In genomic region chr6:137588481-137589244, GRCm38 (mm10) we compare ENCODE assay signal across 16 mouse cellular contexts.
DNase-seq lines count a peak whose midpoint lies in the region; ATAC-seq and TF ChIP-seq lines count a peak whose summit lies in the region.
"Had no signal": no experiment of that assay in that cellular context is flagged by ENCODE, and none has a peak within 500 bp of the region (broad histone marks: within the 10 kb centered on the region; RNA-seq: fewer than 3 reads in every experiment).

No protein-coding gene starts in this region.

- DNase-seq in kidney, adult 18-20 months: no peak
- DNase-seq in frontal cortex, postnatal 14 days (ENCODE audit: low spot score in 2 of 2): peak; percentile 16 to 35
- DNase-seq in layer of hippocampus, adult 8-10 months (ENCODE audit: low spot score in 2 of 2): peak; percentile 29 to 45
- peak; percentile 74 to 76 for DNase-seq in right cerebral cortex, adult 2 months (ENCODE audit: low spot score in 2 of 2)
- no peak for DNase-seq in liver
- DNase-seq in lung, postnatal 0 days (ENCODE audit: low spot score): no peak
- no peak for DNase-seq in urinary bladder, adult 2 months (ENCODE audit: low spot score)
- DNase-seq: cerebellum, adult 18-20 months; heart, adult 2 months; liver, embryonic 13.5 days; lung, postnatal 10 days had no signal

- H3K4me2 ChIP-seq in kidney, embryonic 15.5 days: no peak overlapping the region
- no peak overlapping the region for H3K4me2 ChIP-seq in lung, postnatal 0 days (replicated peaks; ENCODE audit: low read depth, low read length)
- H3K4me2 ChIP-seq: hindbrain, embryonic 12.5 days; intestine, embryonic 15.5 days; liver, embryonic 13.5 days; neural tube, embryonic 15.5 days had no signal

- TF ChIP-seq CTCF in lung, postnatal 0 days (IDR thresholded peaks at IDR 0.05): no peak

- no peak overlapping the region for H3K9ac ChIP-seq in kidney, embryonic 15.5 days
- H3K9ac ChIP-seq in lung, postnatal 0 days (replicated peaks; ENCODE audit: low read depth): no peak overlapping the region
- H3K9ac ChIP-seq: hindbrain, embryonic 12.5 days; intestine, embryonic 15.5 days; liver, embryonic 13.5 days; neural tube, embryonic 15.5 days had no signal

- peak overlapping the region; percentile 52 for H3K27ac ChIP-seq in kidney, embryonic 15.5 days
- no peak overlapping the region for H3K27ac ChIP-seq in lung, postnatal 0 days (ENCODE audit: low read length)
- H3K27ac ChIP-seq: heart, adult 2 months; hindbrain, embryonic 12.5 days; intestine, embryonic 15.5 days; limb, embryonic 10.5 days; liver, embryonic 13.5 days; neural tube, embryonic 15.5 days had no signal

- no peaks in the 10 kb centered on the region for H3K27me3 ChIP-seq in kidney, embryonic 15.5 days
- H3K27me3 ChIP-seq in lung, postnatal 0 days (replicated peaks; ENCODE audit: insufficient read depth, low read length): no peaks in the 10 kb centered on the region
- H3K27me3 ChIP-seq: hindbrain, embryonic 12.5 days; intestine, embryonic 15.5 days; liver, embryonic 13.5 days; neural tube, embryonic 15.5 days had no signal

- no peaks in the 10 kb centered on the region for H3K36me3 ChIP-seq in kidney, embryonic 15.5 days
- no peaks in the 10 kb centered on the region for H3K36me3 ChIP-seq in lung, postnatal 0 days (ENCODE audit: insufficient read depth, low read length)
- H3K36me3 ChIP-seq: hindbrain, embryonic 12.5 days; intestine, embryonic 15.5 days; limb, embryonic 10.5 days; liver, embryonic 13.5 days; neural tube, embryonic 15.5 days had no signal

- no peaks in the 10 kb centered on the region for H3K9me3 ChIP-seq in kidney, embryonic 15.5 days (replicated peaks)
- no peaks in the 10 kb centered on the region for H3K9me3 ChIP-seq in lung, postnatal 0 days (ENCODE audit: low read length)
- H3K9me3 ChIP-seq: hindbrain, embryonic 12.5 days; intestine, embryonic 15.5 days; limb, embryonic 10.5 days; liver, embryonic 13.5 days; neural tube, embryonic 15.5 days had no signal

- 74% methylated on average over 10 of the region's 10 CpGs for WGBS in kidney, embryonic 15.5 days
- 76% methylated on average over 10 of the region's 10 CpGs for WGBS in lung, postnatal 0 days

- TF ChIP-seq EP300 in lung, postnatal 0 days (IDR thresholded peaks at IDR 0.05): no peak

- no peak overlapping the region for H3K4me3 ChIP-seq in kidney, embryonic 15.5 days (replicated peaks)
- H3K4me3 ChIP-seq in lung, postnatal 0 days (ENCODE audit: low read depth, low read length): no peak overlapping the region
- H3K4me3 ChIP-seq: heart, adult 2 months; hindbrain, embryonic 12.5 days; intestine, embryonic 15.5 days; limb, embryonic 10.5 days; liver, embryonic 13.5 days; neural tube, embryonic 15.5 days had no signal

- peak; percentile 55 for ATAC-seq in kidney, embryonic 15.5 days (replicated peaks; ENCODE audit: low FRiP score)
- no peak for ATAC-seq in lung, postnatal 0 days

- H3K4me1 ChIP-seq in kidney, embryonic 15.5 days: peaks cover 7% of the 10 kb centered on the region
- no peaks in the 10 kb centered on the region for H3K4me1 ChIP-seq in lung, postnatal 0 days (ENCODE audit: insufficient read depth, low read depth, low read length)
- H3K4me1 ChIP-seq: hindbrain, embryonic 12.5 days; intestine, embryonic 15.5 days; limb, embryonic 10.5 days; liver, embryonic 13.5 days; neural tube, embryonic 15.5 days had no signal

Comparison
In these comparisons a context has a peak if more than half of its experiments do, and no peak if none do; other contexts are left out.
1. DNase-seq: peak in frontal cortex, postnatal 14 days (2 of 2), layer of hippocampus, adult 8-10 months (2 of 2) and right cerebral cortex, adult 2 months (2 of 2); none in kidney, adult 18-20 months (single experiment), liver (single experiment), lung, postnatal 0 days (single experiment) and urinary bladder, adult 2 months (single experiment).